Mouse (Mus musculus) olfactory bulb, adult 2 months (tissue): ENCODE data around the gene Ankrd12.

Experiments used
- CTCF ChIP-seq: fragments of 200-500 bp; IDR thresholded peaks from 2 replicates; pipeline ENCODE4 v1.5.1; 2012; ENCODE audit warnings: low read depth, mild to moderate bottlenecking, low read length, moderate library complexity; ENCODE audit not compliant: insufficient read depth
- POLR2A ChIP-seq: fragments of 200-500 bp; IDR thresholded peaks from 2 replicates; pipeline ENCODE4 v1.6.1; 2012; ENCODE audit warnings: mild to moderate bottlenecking, low read depth, low read length, moderate library complexity; ENCODE audit not compliant: insufficient read depth

DNA sequence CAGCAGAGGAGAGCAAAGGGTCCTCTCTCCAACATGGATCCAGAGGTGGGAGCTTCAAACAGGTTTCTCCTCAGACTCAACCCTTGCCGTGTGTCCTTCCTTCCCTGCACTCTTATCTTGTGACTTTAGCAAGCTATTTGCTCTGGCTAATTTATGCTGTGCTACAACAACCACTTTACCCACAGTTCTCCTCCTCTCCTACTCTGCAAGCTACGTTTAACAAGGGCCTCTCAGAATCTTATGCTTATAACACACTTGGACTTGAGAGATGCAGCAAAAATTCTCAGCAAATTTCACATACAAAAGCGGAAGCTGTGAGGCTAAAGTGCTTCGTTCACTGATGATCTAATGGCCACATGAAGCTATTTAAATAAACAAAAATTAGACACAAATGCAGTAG, 23.5 kb downstream of the Ankrd12 start:
- TF ChIP-seq CTCF (no peak), POLR2A (no peak)
